Mouse (Mus musculus) C2C12 (cell line): ENCODE measurements around the gene Gm5737. TPM values are rescaled to one million over a fixed set of nuclear protein-coding genes. Genes with fewer than 3 reads are reported as not detected.

Experiments
- H3K27me3 ChIP-seq: one replicate; pipeline ENCODE4 v1.6.1; 2011; ENCODE audit not compliant: control insufficient read depth, insufficient read depth, insufficient read length
- H3K36me3 ChIP-seq: one replicate; pipeline ENCODE4 v1.6.1; 2011; ENCODE audit not compliant: control insufficient read depth, insufficient read depth
- H3K4me3 ChIP-seq: one replicate; pipeline ENCODE4 v1.5.1; 2011; ENCODE audit warnings: mild to moderate bottlenecking, control low read depth; ENCODE audit not compliant: poor library complexity, insufficient read depth, severe bottlenecking
- H3K79me2 ChIP-seq: one replicate; pipeline ENCODE4 v1.6.1; 2011; ENCODE audit not compliant: control insufficient read depth, insufficient read depth
- H3K79me3 ChIP-seq: one replicate; pipeline ENCODE4 v1.6.1; 2011; ENCODE audit warnings: low read depth, control low read depth
- H3ac ChIP-seq: one replicate; pipeline ENCODE3; 2011; ENCODE audit warnings: low read depth; ENCODE audit not compliant: control insufficient read depth, insufficient read length
- CEBPB ChIP-seq: IDR thresholded peaks from one replicate; pipeline ENCODE4 v1.6.1; 2011; ENCODE audit warnings: low read depth, mild to moderate bottlenecking, control low read depth, moderate library complexity
- CTCF ChIP-seq: IDR thresholded peaks from one replicate; pipeline ENCODE4 v1.5.1; 2011; ENCODE audit not compliant: control insufficient read depth, insufficient read depth, insufficient read length
- FOSL1 ChIP-seq: IDR thresholded peaks from one replicate; pipeline ENCODE4 v1.8.0; 2011; ENCODE audit warnings: mild to moderate bottlenecking, low read length; ENCODE audit not compliant: poor library complexity, insufficient read depth, severe bottlenecking
- MAX ChIP-seq: IDR thresholded peaks from one replicate; pipeline ENCODE4 v1.6.1; 2011; ENCODE audit warnings: mild to moderate bottlenecking, control low read depth
- MYOD1 ChIP-seq: IDR thresholded peaks from one replicate; pipeline ENCODE4 v1.6.1; 2011; ENCODE audit warnings: low read depth; ENCODE audit not compliant: control insufficient read depth, insufficient read length
- MYOG ChIP-seq: IDR thresholded peaks from one replicate; pipeline ENCODE4 v1.6.1; 2011; ENCODE audit not compliant: control insufficient read depth, insufficient read length; ENCODE audit errors: extremely low read depth
- USF1 ChIP-seq: IDR thresholded peaks from one replicate; pipeline ENCODE4 v1.6.1; 2011; ENCODE audit warnings: low read depth, mild to moderate bottlenecking, control low read depth, moderate library complexity
- polyA plus RNA-seq: library from polyadenylated mRNA; unstranded; fragments of >200 nt; fragmentation: generic; extraction: Trizol; gene quantifications from one replicate; pipeline ENCODE4 v1.2.1, GENCODE M21; 2012; ENCODE audit warnings: missing spikeins

The Gm5737 gene
- polyA plus RNA-seq, 1 experiment, result not detected

- Histone ChIP-seq H3K36me3 (peaks cover 5% of the 10 kb centered on the region), H3K79me2 (peaks cover 11% of the 10 kb centered on the region), H3K27me3 (no peaks in the 10 kb centered on the region), H3K79me3 (peaks cover 2% of the 10 kb centered on the region), H3ac (no peak overlapping the region), H3K4me3 (no peak overlapping the region)
- no peak for TF ChIP-seq CEBPB
- TF ChIP-seq MYOD1, result no peak
- TF ChIP-seq MAX, result no peak
- no peak for TF ChIP-seq CTCF
- TF ChIP-seq FOSL1, result no peak
- no peak for TF ChIP-seq MYOG
- no peak for TF ChIP-seq USF1
Measured at GRCm38 (mm10) chr7:120848831-120849512, 36.8 kb downstream of the Gm5737 start.

GRCm38 (mm10) chr7:120850165-120850564 lies 38.0 kb downstream of the Gm5737 start:
- Histone ChIP-seq H3ac (no peak overlapping the region), H3K79me3 (no peaks in the 10 kb centered on the region), H3K36me3 (peaks cover 5% of the 10 kb centered on the region), H3K79me2 (peaks cover under 1% of the 10 kb centered on the region), H3K27me3 (no peaks in the 10 kb centered on the region), H3K4me3 (no peak overlapping the region)
- no peak for TF ChIP-seq USF1
- TF ChIP-seq CTCF, result no peak
- no peak for TF ChIP-seq MYOG

DNA sequence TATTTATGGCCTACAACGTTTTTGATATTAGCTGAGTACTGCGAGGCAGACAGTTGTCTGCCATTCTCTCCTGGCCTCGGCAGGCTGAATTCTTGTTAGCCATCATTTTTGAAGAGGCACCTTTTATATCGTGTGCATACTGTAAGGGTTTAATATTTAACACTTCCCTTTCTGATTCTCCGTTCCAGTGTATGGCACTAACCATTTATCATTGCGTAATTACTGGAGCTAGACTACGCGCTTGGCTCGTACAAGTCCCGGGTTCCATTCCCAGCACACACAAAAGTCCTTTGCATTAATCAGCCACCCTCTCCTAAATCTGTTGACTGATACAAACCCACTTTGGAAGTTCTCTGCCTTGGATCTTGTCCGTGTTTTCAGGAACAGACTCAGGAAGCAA lies 47.7 kb downstream of the Gm5737 start:
- TF ChIP-seq FOSL1 (no peak), CTCF (no peak)
- Histone ChIP-seq H3K4me3 (no peak overlapping the region), H3K36me3 (no peaks in the 10 kb centered on the region), H3K27me3 (no peaks in the 10 kb centered on the region), H3K79me2 (peaks cover 10% of the 10 kb centered on the region), H3K79me3 (peaks cover 3% of the 10 kb centered on the region), H3ac (no peak overlapping the region)

DNA sequence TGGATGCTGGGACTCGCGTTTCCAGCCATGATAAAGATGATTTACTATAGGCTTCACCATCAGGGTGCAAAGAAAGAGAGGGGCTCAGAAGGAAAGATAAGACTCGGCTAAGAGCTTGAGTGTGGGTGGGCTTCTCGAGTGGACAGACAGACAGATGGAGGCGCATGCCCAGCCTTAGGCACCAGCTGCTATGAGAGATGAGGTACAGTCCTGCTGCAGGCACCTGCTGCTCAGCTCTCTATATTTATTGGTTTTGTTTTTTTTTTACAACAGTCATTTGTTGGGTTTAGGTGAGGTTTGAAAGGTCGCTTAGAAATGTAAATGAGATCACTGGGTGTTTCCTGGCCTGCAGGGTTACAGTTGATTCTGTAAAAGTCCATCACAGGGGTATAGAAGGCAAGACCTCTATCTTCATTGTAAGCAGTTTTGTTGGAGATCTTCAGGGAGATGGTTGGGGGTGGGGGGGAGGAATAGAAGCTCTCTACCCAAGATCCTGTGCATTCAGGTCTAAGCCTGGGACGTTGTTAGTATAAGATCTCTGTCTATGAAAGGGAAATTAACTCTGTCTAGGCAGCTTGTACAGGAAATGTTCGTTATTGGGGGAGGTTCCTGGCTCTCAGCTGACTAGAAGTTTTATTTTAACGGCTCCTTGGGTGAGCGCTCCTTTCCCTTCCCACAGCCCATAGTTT lies 48.8 kb downstream of the Gm5737 start:
- TF ChIP-seq CEBPB, result no peak
- no peak for TF ChIP-seq FOSL1
- no peak for TF ChIP-seq MYOD1
- no peak for TF ChIP-seq CTCF
- no peak for TF ChIP-seq MYOG
- TF ChIP-seq MAX, result no peak
- TF ChIP-seq USF1, result no peak
- peaks cover 2% of the 10 kb centered on the region for H3K79me3 ChIP-seq
- no peaks in the 10 kb centered on the region for H3K36me3 ChIP-seq
- H3K4me3 ChIP-seq, result no peak overlapping the region
- no peaks in the 10 kb centered on the region for H3K27me3 ChIP-seq
- peaks cover 4% of the 10 kb centered on the region for H3K79me2 ChIP-seq
- H3ac ChIP-seq, result no peak overlapping the region

DNA sequence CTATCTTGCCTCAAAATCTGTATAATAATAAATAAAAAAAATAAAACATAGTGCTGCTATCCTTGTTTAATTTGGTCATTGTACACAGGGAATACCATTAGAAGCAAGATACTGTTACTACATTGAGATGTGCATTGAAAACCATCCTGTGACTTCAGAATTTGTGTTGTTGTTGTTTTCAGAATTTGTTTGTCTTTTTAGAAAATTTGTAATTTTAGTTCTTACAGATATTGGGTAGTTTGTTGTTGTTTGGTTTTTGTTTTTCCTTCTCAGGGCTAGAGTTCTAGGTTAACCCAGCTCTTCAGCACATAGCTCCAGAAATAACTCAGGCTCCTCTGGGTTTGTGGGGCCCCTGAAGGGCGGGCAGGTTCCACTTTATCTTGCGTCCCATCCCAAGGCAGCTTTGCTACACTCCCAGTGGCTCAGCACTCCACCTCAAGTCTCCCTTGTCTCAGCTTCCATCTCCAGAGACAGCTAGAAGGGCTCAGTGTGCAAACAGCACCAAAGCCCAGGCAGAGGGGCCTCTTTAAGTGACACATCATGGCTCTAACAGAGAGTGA lies 49.4 kb downstream of the Gm5737 start:
- no peaks in the 10 kb centered on the region for H3K27me3 ChIP-seq
- no peak overlapping the region for H3K4me3 ChIP-seq
- no peak for TF ChIP-seq FOSL1
- no peak for TF ChIP-seq CTCF
- no peak for TF ChIP-seq MYOD1
- no peak for TF ChIP-seq USF1
- no peak for TF ChIP-seq MAX
- TF ChIP-seq CEBPB, result no peak
- TF ChIP-seq MYOG, result no peak
- no peaks in the 10 kb centered on the region for H3K36me3 ChIP-seq
- H3K79me3 ChIP-seq, result no peaks in the 10 kb centered on the region
- H3ac ChIP-seq, result no peak overlapping the region
- H3K79me2 ChIP-seq, result no peaks in the 10 kb centered on the region
